Mouse (Mus musculus): ENCODE measurements around the gene Spock2.

DNA sequence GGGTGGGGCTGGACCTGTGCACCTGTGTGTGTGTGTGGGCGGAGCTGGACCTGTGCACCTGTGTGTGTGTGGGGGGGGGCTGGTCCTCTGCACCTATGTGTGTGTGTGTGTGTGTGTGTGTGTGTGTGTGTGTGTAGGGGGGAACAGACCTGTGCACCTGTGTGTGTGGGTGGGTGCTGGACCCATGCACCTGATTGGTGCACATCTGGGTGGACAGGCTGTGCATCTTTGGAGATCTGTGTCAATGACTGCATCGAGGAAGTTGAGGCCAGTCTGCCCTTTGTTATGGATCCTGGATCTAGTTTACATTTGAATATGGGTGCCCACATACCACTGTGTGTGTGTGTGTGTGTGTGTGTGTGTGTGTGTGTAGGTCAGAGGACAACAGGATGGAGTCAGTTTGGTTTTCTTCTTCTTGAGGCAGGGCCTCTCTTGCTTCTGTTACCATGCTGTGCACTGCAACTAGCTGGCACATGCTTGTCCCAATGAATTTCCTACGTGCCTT, 35.7 kb downstream of the Spock2 start:
- TF ChIP-seq CTCF (IDR thresholded peaks at IDR 0.05; ENCODE audit: low read depth) (no peak), EP300 (IDR thresholded peaks at IDR 0.05; ENCODE audit: low read depth) (no peak)
